Mouse (Mus musculus) kidney, adult 11 months (tissue): Measurements from ENCODE around the gene Rapgef1.

ENCODE experiments used
- DNase-seq: peaks from one replicate; pipeline ENCODE4 v3.0.0; 2022

The Rapgef1 gene

DNA sequence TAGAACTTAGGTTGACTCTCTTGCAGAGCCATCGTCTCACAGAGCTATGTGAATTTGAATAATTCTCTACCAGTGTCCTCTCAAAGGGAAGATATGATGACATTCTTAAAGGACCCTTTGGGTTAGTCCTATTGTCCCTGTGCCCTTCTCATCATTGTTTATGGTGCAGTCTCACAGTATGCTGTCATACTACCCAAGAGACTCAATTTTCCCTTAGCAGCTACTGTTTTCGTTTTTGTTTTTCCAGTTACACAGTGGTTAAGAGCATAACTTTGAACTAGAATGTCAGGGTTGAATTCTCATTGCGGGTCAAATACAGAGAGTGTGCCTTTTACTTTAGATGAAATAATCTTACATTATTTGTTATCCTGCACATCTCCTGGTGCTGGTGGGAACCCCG, 27.6 kb downstream of the Rapgef1 start:
- no peak for DNase-seq

DNA sequence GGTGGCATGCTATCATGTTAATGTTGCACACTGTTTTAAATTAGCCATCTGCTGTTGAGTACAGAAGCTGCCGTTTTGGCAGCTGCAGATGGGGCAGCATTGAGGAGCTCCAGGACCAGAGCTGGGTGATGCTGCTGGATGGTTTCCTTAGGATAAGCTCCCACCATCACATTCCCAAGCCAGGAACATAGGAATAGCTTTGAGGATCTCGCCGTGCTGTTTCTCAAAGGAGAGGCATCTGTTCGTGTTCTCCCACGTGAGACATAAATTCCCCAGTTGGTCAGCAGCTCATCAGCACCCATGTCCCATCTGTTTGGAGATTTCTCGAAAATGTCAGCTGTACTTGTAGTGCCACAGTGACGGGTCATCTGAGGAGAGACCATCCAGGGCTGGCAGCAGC, 28.3 kb downstream of the Rapgef1 start:
- DNase-seq = no peak

DNA sequence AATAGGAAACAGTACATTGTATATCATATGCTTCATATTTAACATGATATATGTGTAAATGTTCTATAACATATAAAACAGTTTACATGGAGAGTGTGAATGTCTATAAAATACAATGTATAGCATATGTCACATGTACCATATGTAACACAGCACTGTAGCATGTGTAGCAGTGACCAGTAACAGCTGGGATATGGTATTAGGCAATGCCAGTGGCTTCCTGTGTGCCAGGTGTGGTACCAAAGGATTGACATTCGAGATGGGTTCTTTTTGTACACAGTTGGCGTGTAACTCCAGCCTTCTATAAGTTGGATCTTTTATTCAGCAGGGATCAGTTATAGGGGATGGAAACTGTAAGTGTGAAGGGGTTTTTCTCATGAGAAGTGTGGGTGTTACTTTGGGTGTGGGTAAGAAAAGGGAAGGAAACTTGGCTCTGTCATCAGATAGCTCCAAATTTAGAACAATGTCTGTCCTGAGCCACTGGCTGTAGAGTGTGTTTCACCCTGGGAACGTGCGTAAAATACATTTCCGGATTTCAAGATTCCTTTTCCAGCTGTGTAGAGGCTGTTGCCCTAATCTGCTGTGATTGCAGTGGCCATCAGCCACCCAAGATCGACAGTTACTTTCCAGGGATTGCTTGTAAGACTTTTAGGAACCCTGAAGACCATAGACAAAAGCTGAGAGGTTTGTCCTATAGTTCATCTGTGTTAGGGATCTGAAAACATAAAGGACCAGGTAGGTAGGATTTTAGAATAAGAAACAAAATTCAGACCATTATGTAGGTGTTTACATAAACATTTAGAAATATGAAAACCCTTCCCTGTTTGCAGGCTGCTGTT, 29.7 kb downstream of the Rapgef1 start:
- DNase-seq = peak; percentile 43

DNA sequence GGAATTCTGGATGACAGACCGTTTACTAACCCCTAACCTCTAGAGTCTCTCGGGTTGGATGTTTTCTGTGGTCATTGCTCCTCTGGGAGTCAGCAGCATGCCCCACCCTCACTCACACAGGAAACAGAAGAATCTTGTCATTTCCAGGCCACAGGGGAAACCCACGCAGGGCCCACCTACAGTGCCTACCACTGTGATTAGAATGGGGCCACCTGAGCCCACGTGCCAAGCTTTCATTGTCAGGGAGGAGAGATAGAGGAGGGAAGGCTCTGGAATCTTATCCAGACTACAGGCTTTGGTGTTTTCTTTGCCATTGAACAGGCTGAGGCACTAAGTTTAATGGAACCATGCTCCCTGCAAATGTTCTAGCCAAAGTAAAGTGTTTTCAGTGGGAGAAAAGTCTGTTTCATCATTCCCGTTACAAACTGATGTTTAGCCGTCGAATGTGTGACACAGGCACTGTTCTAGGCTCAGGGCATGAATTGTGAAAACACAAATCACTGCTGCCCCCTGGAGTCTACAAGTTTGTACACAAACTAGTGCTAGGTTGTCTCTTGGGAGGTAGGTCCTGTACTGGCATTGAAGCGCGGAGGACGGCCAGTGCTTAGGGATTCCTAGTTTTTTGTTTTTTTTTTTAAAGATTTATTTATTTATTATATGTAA, 30.4 kb downstream of the Rapgef1 start:
- peak; percentile 53 for DNase-seq

DNA sequence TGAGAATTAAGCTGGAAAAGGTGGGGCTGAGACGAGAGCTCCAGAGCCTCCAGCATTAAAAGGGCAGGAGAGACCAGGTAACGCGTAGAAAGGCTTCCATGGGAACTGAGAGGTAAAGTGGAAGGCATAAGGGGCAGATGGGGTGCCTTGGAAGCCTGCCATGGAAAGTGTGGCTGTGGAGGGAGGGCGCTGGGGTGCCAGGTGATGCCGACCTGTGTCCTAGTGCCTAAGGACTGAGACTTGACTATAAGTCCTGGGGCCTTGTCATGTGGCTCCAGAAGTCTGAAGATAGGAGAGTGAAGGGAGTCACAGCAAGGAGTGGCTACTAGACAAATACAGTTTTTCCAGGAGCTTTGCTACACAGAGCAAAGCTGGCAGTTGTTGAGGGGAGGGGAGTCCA, 32.4 kb downstream of the Rapgef1 start:
- no peak for DNase-seq

DNA sequence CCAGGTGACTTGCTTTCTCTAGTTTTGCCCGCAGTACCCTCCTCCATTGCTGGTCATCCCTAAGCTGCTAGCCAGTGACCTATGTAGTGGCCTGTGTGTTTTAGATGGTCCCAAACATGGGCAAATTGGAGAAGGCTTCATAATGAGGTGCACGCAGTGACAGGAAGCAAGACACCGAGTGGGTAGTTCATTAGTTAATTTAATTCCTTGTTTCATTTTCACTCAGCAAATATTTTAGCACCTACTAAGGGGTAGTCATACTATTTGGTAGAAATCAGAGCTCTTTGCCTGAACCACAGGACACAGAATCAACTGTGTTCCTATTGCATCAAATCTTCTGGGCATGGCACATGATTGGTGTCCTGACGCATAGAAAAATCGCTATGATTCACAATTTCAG, 35.9 kb downstream of the Rapgef1 start:
- DNase-seq = no peak

DNA sequence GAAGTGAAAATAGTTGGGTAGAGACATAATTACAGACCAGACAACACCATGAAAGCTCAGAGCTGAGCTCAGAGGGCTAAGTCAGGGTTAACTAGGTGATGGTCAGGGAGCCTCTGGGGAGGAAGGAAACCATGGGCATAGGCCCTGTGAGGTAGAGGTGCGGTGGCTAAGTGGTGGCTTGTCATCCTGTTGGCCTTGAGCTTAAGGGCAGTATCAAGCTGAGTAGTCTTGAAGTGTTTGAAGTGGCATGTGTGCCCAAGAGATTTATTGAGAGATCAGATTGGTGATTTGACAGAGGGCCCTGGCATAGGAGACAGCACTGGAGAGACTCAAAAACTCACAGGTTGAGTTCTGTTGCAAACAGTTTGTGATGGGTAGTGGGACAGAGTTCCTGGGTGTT, 36.6 kb downstream of the Rapgef1 start:
- DNase-seq = no peak

DNA sequence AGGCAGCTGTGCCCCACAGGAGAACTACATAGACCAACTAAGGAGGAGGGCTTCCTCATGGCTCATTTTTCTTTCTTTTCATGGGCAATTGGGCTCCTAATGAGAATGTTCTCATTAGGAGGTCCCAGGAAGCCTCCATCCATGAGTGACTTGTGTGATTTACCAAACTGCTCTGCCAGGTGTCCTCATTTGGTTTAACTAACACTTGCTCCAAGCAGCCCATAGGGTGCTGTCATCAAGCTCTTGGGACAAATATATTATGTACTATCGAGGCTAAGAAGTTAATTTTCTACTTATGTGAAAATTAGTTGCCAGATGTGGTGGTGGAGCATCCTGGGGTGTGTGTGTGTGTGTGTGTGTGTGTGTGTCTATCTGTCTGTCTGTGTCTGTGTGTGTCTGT, 37.6 kb downstream of the Rapgef1 start:
- no peak for DNase-seq

DNA sequence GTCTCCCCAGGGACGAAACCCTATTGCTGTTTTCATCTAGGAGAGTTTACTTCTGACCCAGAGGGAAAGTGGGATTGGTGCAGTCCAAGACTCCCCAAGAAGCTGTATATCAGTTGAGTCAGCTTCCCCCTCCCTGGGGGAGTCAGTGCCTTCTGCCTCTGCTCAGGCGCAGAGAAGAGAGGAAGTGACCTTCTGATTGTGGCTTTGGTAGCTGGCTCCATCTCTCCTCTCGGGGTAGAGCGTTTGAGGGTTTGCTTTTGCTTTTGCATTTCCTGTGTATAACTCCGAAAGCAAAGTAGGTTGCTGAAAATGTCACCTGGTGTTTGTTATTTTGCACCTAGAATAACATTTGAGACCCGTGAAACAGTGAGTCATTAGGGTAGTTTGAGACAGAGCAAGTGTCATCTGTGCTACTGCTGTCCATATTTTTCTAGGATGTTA, 42.3 kb downstream of the Rapgef1 start:
- peak; percentile 26 for DNase-seq

DNA sequence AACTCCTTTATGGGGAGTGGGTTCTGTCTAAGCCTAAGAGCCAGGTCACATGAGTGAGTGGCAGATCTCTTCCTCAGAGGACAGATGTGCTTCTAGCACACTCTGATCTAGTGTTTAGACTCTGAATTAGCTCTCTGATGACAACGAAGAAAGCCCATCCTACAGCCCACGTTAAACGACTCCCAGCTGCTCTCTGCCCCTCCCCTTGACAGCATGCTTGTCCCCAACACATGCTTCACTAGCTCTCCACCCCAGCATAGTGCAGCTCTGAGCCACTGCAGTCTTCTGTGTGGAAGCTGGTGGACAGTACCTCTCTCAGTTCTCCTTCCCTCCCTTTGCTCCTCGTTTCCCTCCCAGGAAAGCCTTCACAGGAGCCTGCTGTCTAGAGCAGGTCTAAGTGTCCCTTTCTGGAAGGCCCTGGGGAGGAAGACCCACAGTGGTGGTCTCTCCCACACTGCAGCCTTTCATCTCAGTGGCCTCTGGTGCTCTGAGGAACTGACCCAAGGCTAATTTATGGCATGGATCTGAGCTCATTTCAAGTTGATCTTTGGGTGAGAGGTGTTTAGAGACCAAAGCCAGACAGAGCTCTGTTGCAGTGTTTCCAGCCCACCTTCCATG, 43.8 kb downstream of the Rapgef1 start:
- no peak for DNase-seq

DNA sequence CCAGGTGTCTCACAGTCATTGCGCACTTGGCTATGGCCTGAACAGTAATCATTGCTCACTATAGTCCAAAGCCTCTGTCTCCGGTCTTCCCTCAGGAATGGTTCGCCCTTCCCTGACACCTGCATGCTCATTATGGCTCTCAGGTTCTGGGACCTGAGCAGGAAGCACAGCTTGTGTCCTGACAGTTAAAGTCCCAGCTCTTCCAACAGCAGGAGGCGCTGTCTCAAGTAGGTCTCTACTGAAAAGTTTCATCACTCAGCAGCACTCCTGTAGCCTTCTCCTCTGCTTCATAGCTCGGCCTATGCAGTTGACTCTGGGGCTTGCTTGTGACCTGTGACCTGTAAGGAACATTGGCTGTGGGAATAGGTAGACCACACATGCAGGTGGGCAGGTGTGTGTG, 45.9 kb downstream of the Rapgef1 start:
- no peak for DNase-seq

DNA sequence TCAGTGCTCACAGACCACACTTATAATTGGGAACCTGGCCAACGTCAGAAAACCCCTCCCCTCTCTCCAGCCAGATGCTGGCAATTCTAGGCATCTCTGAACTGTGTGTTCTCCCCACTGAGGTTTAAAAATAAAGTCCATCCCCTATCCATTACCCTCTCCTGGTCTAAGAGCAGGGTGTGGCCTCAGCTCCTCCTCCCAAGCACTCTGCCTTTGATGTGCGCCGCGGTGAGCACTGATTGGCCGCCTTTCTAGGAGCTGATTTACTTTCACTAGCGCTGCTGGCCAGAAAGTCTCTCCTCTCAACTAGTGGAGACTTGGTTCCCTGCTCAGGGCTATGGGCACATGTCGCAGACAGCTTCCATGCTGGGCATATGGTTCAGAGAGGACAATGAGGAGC, 47.1 kb downstream of the Rapgef1 start:
- peak; percentile 29 for DNase-seq

DNA sequence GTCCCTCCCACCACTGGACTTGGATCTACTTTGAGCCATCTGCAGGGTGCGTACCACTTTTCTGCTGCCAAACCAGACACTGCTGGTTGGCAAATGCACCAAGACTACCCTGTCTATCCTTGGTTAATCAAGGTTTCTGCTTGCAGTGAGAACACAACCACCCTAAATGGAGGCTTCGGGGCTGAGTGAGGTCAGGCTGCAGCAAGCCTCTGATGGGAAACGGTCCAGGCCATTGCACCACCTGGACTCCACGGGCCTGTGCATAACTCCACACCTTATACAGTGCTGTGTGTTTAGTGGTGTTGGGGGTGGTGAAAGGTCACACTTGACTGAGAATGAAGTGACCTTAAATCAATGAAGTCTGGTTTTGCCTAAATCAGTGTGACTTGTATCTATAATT, 47.6 kb downstream of the Rapgef1 start:
- DNase-seq = no peak

DNA sequence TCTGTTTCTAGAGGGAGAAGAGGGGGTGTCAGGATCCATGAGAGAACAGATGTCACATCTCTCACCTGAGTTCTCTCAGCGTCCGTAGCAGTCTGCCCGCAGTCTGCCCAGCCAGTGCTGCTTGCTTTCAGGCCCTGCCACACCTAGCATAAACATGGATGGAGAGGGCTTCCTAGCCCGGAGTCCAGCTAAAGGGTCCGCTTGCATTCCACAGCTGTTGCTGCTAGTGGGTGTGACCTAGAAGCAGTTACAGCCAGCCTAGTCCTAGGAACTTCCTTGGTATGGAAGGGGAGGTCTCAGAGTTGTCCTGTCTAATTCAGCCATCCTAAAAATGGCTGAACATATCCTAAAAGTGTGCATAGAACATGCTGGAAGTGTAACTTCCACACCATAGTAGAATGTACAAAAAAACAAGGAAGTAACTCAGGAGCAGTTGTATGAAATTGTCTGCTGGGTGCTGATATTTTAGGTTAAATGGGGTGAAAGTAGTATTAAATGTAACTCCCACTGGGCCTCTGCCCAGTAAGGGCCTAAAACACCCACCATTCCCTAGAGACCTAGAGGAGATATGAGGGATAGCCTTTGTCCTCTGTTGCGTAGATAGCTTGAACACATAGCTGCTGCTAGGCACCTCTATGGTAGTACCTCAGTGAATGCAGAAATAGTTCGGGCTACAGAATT, 48.6 kb downstream of the Rapgef1 start:
- DNase-seq = no peak

DNA sequence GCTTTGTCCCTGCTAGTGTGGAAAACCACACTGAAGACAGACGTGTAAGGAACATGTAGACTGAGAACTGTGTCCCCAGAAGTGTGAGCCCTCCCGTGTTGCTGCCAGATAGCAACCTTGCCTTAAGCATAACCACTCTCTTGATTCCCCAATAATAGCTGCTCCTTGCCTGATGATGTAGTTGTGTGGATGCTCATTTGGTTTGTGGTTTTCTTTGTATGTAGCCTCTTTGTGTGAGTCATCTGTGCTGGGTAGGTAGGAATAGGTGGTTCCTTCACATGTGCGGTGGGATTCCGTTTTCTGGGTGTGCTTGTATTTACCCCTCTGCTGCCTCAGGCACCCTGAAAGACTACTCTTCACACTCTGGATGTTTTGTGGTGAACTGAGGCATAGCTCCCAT, 49.4 kb downstream of the Rapgef1 start:
- no peak for DNase-seq

DNA sequence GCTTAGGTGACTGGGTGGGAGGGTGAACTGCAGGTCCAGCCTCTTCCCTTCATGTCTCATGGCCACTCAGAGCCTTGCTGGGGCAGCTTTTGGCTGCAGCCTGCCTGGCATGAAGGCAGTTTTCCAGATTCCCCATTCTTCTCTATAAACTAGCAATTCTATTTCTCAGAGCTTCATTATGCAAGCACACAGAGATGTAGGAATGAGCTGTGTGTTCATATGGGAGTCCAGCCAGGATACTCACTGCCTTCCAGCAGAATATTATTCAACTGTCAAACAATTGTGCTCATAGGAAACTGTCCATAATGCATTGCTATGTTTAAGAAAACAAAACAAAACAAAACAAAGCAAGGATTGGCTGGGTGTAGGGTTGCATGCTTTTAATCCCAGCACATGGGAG, 50.2 kb downstream of the Rapgef1 start:
- DNase-seq = no peak

DNA sequence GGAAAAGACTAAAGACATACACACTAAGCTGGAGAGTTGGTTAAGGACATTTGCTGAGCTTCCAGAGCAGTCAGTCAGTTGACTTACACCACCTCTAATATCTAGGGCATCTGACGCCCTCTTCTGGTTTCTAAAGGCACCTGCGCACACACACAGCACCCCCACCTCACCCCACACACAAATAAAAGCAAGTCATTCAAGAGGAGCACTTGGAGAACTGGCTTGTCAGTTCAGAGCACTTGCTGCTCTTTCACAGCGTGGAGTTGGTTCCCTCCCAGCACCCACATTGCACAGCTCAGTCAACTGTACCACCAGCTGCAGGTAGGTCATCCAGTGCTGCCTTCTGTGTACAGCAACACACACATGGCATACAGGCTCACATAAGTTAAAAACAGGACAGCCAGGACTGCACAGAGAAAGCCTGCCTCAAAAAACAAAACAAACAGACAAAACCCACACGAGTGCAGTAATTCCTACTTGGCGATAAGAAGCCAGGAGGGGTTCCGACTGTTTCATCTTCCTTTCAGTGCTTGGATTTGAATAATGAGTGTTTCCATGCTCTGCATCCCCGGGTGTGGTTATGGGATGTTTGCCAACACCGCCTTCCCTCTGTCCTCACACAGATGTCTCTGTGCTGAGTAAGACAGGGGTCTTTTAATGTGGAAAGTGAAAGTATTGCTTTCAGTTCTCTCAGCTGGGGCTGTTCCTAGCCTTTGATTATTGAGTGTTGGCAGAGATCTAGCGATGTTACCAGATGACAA, 50.9 kb downstream of the Rapgef1 start:
- peak; percentile 67 for DNase-seq

DNA sequence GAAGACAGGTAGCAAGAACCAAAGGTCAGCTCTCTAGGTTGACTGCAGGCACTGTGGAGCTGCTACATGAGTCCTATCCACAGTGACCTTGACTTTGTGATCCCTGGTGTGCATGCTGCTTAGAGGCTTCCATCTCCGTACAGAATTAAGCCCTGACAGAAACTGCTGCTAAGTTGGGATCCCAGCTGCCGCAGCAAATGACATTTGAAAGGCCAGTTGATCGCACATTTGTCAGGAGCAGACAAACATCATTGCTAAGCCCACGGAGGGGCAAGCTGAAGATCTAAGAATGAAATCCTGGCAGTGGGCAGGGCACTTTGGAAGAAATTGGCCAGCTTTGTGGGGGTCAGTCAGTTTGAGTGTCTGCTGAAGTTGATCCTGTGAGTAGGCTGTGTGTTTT, 51.9 kb downstream of the Rapgef1 start:
- DNase-seq = no peak

DNA sequence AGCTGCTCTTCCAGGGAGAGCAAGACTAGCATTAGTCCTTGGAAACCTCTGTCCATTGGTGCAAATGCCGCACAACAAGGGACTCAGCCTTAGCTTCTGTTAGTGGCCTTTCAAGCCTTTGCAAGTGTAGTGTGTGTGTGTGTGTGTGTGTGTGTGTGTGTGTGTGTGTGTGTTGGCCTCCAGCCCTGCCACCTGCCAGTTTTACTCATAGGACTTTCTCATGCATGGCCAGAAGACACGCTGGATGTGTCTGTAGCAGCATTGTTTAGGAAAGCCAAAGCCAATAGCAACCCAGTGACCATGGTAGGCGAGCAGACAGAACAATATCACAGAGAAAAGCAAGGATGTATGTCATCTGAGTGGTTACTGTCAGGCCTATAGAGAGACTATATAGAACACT, 52.3 kb downstream of the Rapgef1 start:
- DNase-seq = no peak

DNA sequence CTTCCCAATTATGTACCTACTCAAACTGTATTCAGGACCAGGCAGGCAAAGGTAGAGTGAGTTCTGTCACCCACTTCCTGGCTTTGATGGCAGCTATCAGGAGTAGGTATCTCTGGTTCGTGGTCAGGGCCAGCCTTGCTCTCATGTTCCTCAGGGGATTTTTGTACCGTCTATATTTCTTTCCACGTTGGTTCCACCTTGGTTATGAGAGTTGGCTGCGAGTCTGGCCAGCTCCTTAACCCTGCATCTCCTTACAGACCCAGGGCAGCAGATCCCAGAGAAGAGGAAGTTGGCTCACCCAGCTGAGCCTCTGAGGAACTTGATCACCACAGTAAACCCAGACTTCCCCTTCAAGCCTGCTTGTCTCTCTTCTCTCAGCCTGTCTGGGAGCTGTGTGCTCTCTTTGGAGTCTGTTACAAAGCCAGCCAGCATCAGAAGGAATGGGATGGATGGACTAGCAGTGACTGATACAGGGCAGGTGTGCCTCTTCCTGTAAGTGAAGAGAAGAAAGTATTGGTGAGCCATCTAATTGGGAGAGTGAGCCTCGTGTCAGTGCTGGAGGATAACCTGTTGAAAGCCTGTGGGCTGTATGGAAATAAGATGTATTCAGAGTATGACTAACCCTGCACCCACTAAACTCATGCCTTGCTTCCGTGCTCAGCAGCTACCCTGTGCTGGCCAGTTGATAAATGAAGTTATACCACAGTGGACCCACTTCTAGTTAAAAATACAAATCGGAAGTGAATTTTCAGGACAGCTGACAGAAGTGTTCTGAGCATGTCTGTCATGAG, 53.4 kb downstream of the Rapgef1 start:
- no peak for DNase-seq

DNA sequence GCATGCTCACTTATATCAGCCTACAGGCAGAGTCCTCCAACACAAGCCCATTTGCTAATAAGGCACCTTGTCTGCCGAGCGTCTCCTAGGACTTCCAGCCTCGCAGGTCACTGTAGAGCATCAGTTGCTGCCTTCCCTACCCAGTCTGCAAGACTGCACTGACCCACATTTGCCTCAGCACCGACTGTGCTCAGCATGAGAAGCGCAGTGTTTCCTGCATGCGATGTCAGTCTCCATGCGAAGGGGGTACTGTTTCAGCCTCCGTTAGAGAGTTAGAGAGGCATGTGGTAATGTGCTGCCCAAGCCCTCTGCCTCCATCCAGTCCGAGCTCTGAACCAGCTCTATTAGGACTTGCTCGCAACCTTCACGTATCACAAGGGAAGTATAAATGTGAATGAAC, 54.6 kb downstream of the Rapgef1 start:
- DNase-seq = no peak

DNA sequence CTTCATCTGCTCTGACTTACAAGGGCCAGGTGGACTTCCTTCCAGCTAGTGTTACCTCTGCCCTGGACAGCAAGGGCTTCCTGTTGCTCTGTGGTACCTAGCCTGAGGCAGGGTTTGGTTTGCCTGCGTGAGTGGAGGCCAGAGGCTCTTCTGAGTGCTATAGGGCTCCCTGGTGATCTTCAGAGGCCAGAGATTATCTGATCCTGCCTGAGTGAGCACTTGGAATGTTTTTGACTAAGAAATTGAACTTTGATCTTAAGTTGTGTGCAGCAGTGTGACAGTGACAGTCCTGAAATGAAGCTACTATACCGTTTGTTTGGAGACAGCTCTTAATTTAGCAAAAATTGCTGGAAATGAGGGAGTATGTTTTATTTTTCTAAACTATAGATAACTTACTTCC, 55.0 kb downstream of the Rapgef1 start:
- no peak for DNase-seq
